Comparison of ENCODE assay signal across 8 mouse cellular contexts in genomic region chr2:92458481-92458880, GRCm38 (mm10). TPM values are rescaled to one million over a fixed set of nuclear protein-coding genes. Genes with fewer than 3 reads are reported as not detected.
A peak's percentile ranks its signal among the peaks of the same experiment; 100 is the strongest.
DNase-seq lines count a peak whose midpoint lies in the region; ATAC-seq and TF ChIP-seq lines count a peak whose summit lies in the region.

No protein-coding gene starts in this region.

- TF ChIP-seq CTCF in cerebellum, adult 2 months (IDR thresholded peaks at IDR 0.05; ENCODE audit: borderline replicate concordance, insufficient read depth, low read depth, low read length) = no peak

- H3K4me3 ChIP-seq in cerebellum, adult 2 months (replicated peaks; ENCODE audit: insufficient read depth, low read depth, low read length) = peak overlapping the region; percentile 69
- peak overlapping the region; percentile 70 for H3K4me3 ChIP-seq in forebrain, embryonic 14.5 days (ENCODE audit: low read depth, low read length)
- peak overlapping the region; percentile 81 for H3K4me3 ChIP-seq in liver, embryonic 13.5 days (replicated peaks)

- no peaks in the 10 kb centered on the region for H3K27me3 ChIP-seq in cerebellum, adult 2 months (ENCODE audit: control insufficient read depth, insufficient read depth, low read length)
- no peaks in the 10 kb centered on the region for H3K27me3 ChIP-seq in forebrain, embryonic 14.5 days (replicated peaks; ENCODE audit: control insufficient read depth, insufficient read depth, low read length)
- H3K27me3 ChIP-seq in liver, embryonic 13.5 days = peaks cover 12% of the 10 kb centered on the region

- H3K4me2 ChIP-seq in forebrain, embryonic 14.5 days (ENCODE audit: low read length) = peak overlapping the region; percentile 96
- peak overlapping the region; percentile 97 for H3K4me2 ChIP-seq in liver, embryonic 13.5 days

- ATAC-seq in forebrain, embryonic 14.5 days = no peak
- ATAC-seq in liver, embryonic 13.5 days (ENCODE audit: low read depth) = no peak

- peak overlapping the region; percentile 67 for H3K9ac ChIP-seq in forebrain, embryonic 14.5 days (ENCODE audit: low read length)
- peak overlapping the region; percentile 83 for H3K9ac ChIP-seq in liver, embryonic 13.5 days

- no peaks in the 10 kb centered on the region for H3K9me3 ChIP-seq in forebrain, embryonic 14.5 days (replicated peaks; ENCODE audit: control insufficient read depth, low read length)
- H3K9me3 ChIP-seq in liver, embryonic 13.5 days (replicated peaks) = no peaks in the 10 kb centered on the region

- no peak overlapping the region for H3K27ac ChIP-seq in cerebellum, adult 2 months (ENCODE audit: insufficient read depth, low read length)
- no peak overlapping the region for H3K27ac ChIP-seq in forebrain, embryonic 14.5 days (ENCODE audit: low read depth, low read length)
- H3K27ac ChIP-seq in liver, embryonic 13.5 days = no peak overlapping the region

- H3K36me3 ChIP-seq in forebrain, embryonic 14.5 days (ENCODE audit: control insufficient read depth, insufficient read depth, low read length) = peaks cover 11% of the 10 kb centered on the region
- H3K36me3 ChIP-seq in liver, embryonic 13.5 days = peaks cover 18% of the 10 kb centered on the region

- no peak for TF ChIP-seq POLR2A in cerebellum, adult 2 months (IDR thresholded peaks at IDR 0.05; ENCODE audit: borderline replicate concordance, insufficient read depth, low read length)

- peaks cover 14% of the 10 kb centered on the region; the same call in 1 of the 2 replicates for H3K4me1 ChIP-seq in cerebellum, adult 2 months (ENCODE audit: control insufficient read depth, insufficient read depth, low read length)
- H3K4me1 ChIP-seq in forebrain, embryonic 14.5 days (ENCODE audit: control insufficient read depth, insufficient read depth, low read length) = peaks cover 24% of the 10 kb centered on the region
- H3K4me1 ChIP-seq in liver, embryonic 13.5 days (replicated peaks) = peaks cover 52% of the 10 kb centered on the region

- DNase-seq in cerebellum, adult 2 months = no peak
- no peak for DNase-seq in cerebellum, adult 11 months
- DNase-seq in A20 (ENCODE audit: low read depth, low spot score) = peak; percentile 32
- no peak for DNase-seq in forebrain, embryonic 14.5 days (ENCODE audit: low spot score)
- no peak for DNase-seq in liver, embryonic 13.5 days
- DNase-seq in urinary bladder, adult 2 months (ENCODE audit: low spot score) = no peak
- no peak for DNase-seq in cerebellum, adult 9-11 months
- no peak for DNase-seq in left cerebral cortex, adult 8-10 months (ENCODE audit: low spot score in 2 of 2)

- WGBS in cerebellum, adult 2 months = 73% methylated on average over 13 of the region's 13 CpGs
- WGBS in forebrain, embryonic 14.5 days = 74% methylated on average over 13 of the region's 13 CpGs
- WGBS in liver, embryonic 13.5 days (ENCODE audit: insufficient replicate concordance) = 34% methylated on average over 13 of the region's 13 CpGs

RNA-seq across cellular contexts. Expression of gene Slc35c1, which starts 1.9 kb away (rescaled TPM):
- polyA plus RNA-seq in cerebellum, adult 2 months (2012; rRNA removed) = 16.2 and 17.4 TPM in 2 replicates
- 8.7 and 11.3 TPM in 2 replicates for polyA plus RNA-seq in forebrain, embryonic 14.5 days (2014; fragmentation: Nextera tagmentation; extraction: Ambion mirVana)
- 9.5 and 12.3 TPM in 2 replicates for polyA plus RNA-seq in liver, embryonic 13.5 days (2015; fragmentation: Nextera tagmentation; extraction: Ambion mirVana)
- polyA plus RNA-seq in urinary bladder, adult 2 months (2012; rRNA removed) = 15.8 and 16.8 TPM in 2 replicates
- total RNA-seq in left cerebral cortex, adult 8-10 months (2022) = 10 to 100 TPM; 15.3 to 18.1 (median 16.3) TPM

RNA-seq across cellular contexts. Expression of gene Cry2, which starts 24.6 kb away (rescaled TPM):
- polyA plus RNA-seq in cerebellum, adult 2 months (2012; rRNA removed) = 79.4 and 81.8 TPM in 2 replicates
- 16.1 and 24.6 TPM in 2 replicates for polyA plus RNA-seq in forebrain, embryonic 14.5 days (2014; fragmentation: Nextera tagmentation; extraction: Ambion mirVana)
- polyA plus RNA-seq in liver, embryonic 13.5 days (2015; fragmentation: Nextera tagmentation; extraction: Ambion mirVana) = 9.1 and 10.7 TPM in 2 replicates
- polyA plus RNA-seq in urinary bladder, adult 2 months (2012; rRNA removed) = 36.2 and 36.7 TPM in 2 replicates
- total RNA-seq in left cerebral cortex, adult 8-10 months (2022) = 100 to 1,000 TPM; 121 to 130 (median 128) TPM

RNA-seq across cellular contexts. Expression of gene Mapk8ip1, which starts 57.4 kb away (rescaled TPM):
- 349 TPM in 2 replicates for polyA plus RNA-seq in cerebellum, adult 2 months (2012; rRNA removed)
- polyA plus RNA-seq in forebrain, embryonic 14.5 days (2014; fragmentation: Nextera tagmentation; extraction: Ambion mirVana) = 49.3 and 54.5 TPM in 2 replicates
- polyA plus RNA-seq in liver, embryonic 13.5 days (2015; fragmentation: Nextera tagmentation; extraction: Ambion mirVana) = 1.7 and 1.9 TPM in 2 replicates
- polyA plus RNA-seq in urinary bladder, adult 2 months (2012; rRNA removed) = 15.8 and 22.8 TPM in 2 replicates
- total RNA-seq in left cerebral cortex, adult 8-10 months (2022) = 100 to 1,000 TPM; 328 to 363 (median 345) TPM
